Mouse (Mus musculus) limb, embryonic 11.5 days (tissue): ENCODE results near the gene Afmid. TPM values are rescaled to one million over a fixed set of nuclear protein-coding genes. Genes with fewer than 3 reads are reported as not detected.

Experiments used
- ATAC-seq: fragments of 200-750 bp; cut with Nextera tagmentation; 2 replicates; pipeline ENCODE4 v1.8.0; 2017; ENCODE audit warnings: low read depth; ENCODE audit not compliant: insufficient number of reproducible peaks, low FRiP score, low TSS enrichment
- DNase-seq: peaks from one replicate; pipeline ENCODE4 v3.0.0-alpha.2; 2015; ENCODE audit warnings: low spot score
- H3K27ac ChIP-seq: fragments of 300-500 bp; sonication (generic); replicated peaks from 2 replicates; pipeline ENCODE4 v1.5.1; 2014; ENCODE audit warnings: low read depth, mild to moderate bottlenecking, low read length
- H3K27me3 ChIP-seq: fragments of 300-500 bp; sonication (generic); 2 replicates; pipeline ENCODE4 v1.6.1; 2014; ENCODE audit warnings: mild to moderate bottlenecking, low read length, mixed read lengths; ENCODE audit not compliant: control insufficient read depth, insufficient read depth
- H3K36me3 ChIP-seq: fragments of 300-500 bp; sonication (generic); 2 replicates; pipeline ENCODE4 v1.6.1; 2014; ENCODE audit warnings: mild to moderate bottlenecking, low read length, moderate library complexity, mixed read lengths; ENCODE audit not compliant: control insufficient read depth, insufficient read depth
- H3K4me1 ChIP-seq: fragments of 300-500 bp; sonication (generic); 2 replicates; pipeline ENCODE4 v1.6.1; 2014; ENCODE audit warnings: low read length, mixed read lengths; ENCODE audit not compliant: control insufficient read depth, insufficient read depth
- H3K4me2 ChIP-seq: fragments of 300-500 bp; sonication (generic); 2 replicates; pipeline ENCODE4 v1.6.1; 2014; ENCODE audit warnings: low read depth, mild to moderate bottlenecking, moderate library complexity; ENCODE audit not compliant: severe bottlenecking
- H3K4me3 ChIP-seq: fragments of 300-500 bp; sonication (generic); 2 replicates; pipeline ENCODE4 v1.5.1; 2014; ENCODE audit warnings: low read depth, low read length
- H3K9ac ChIP-seq: fragments of 300-500 bp; sonication (generic); 2 replicates; pipeline ENCODE4 v1.6.1; 2014; ENCODE audit warnings: mild to moderate bottlenecking, low read length
- H3K9me3 ChIP-seq: fragments of 300-500 bp; sonication (generic); 2 replicates; pipeline ENCODE4 v1.6.1; 2016; ENCODE audit warnings: low read length; ENCODE audit not compliant: control insufficient read depth
- WGBS: fragments of 180-500 bp; shearing (Covaris S2); extraction: QIAGEN DNeasy Blood & Tissue Kit; methylation state at CpG from one replicate; pipeline ENCODE4 v1.1.7; 2014; 5-methylcytosine and 5-hydroxymethylcytosine counted together
- polyA plus RNA-seq: library from polyadenylated mRNA; unstranded; fragments of >200 nt; fragmentation: Nextera tagmentation; extraction: Ambion mirVana; gene quantifications from 2 replicates; pipeline ENCODE4 v1.2.1, GENCODE M21; 2014

The Afmid gene
- polyA plus RNA-seq, 1 experiment from 2014 or later = 3.2 TPM

GRCm38 (mm10) chr11:117844997-117845396 lies 19.3 kb downstream of the Afmid start:
- 78% methylated on average over 2 of the region's 2 CpGs for WGBS
- H3K4me2 ChIP-seq = no peak overlapping the region
- H3K27ac ChIP-seq = no peak overlapping the region
- no peak for DNase-seq
- H3K4me1 ChIP-seq = peaks cover 6% of the 10 kb centered on the region
- H3K4me3 ChIP-seq = no peak overlapping the region
- no peak for ATAC-seq
- H3K9me3 ChIP-seq = no peaks in the 10 kb centered on the region
- no peaks in the 10 kb centered on the region for H3K27me3 ChIP-seq
- no peaks in the 10 kb centered on the region for H3K36me3 ChIP-seq
- no peak overlapping the region for H3K9ac ChIP-seq

- Histone ChIP-seq H3K9me3 (no peaks in the 10 kb centered on the region), H3K27ac (no peak overlapping the region), H3K4me1 (peaks cover 12% of the 10 kb centered on the region), H3K36me3 (no peaks in the 10 kb centered on the region), H3K27me3 (no peaks in the 10 kb centered on the region), H3K4me3 (no peak overlapping the region), H3K9ac (no peak overlapping the region), H3K4me2 (no peak overlapping the region)
- no peak for DNase-seq
- no peak for ATAC-seq
- 89% methylated on average over 2 of the region's 2 CpGs for WGBS
These were observed 19.9 kb downstream of the Afmid start for GRCm38 (mm10) chr11:117845651-117846050.

DNA sequence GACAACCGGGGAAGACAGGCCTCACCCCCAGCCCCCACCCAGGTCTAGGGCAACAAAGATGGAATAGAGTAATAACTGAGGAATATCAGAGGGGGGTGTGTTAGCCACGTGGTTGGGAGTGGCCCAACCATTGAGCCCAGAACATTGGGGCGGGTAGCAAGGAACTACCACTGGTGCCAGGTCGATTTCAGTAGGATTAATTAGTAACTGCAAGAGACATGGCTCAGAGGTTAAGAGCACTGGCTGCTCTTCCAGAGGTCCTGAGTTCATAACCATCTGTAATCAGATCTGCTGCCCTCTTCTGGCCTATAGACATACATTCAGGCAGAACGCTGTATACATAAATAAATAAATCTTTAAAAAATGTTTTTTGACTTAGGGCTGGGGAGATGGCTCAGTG lies 20.9 kb downstream of the Afmid start:
- peaks cover 2% of the 10 kb centered on the region; the same call in 1 of the 2 replicates for H3K36me3 ChIP-seq
- H3K4me3 ChIP-seq = no peak overlapping the region
- WGBS = 68% methylated on average over 5 of the region's 5 CpGs
- DNase-seq = no peak
- no peak overlapping the region for H3K27ac ChIP-seq
- H3K9ac ChIP-seq = no peak overlapping the region
- no peaks in the 10 kb centered on the region for H3K9me3 ChIP-seq
- ATAC-seq = no peak
- peaks cover 12% of the 10 kb centered on the region for H3K4me1 ChIP-seq
- H3K27me3 ChIP-seq = no peaks in the 10 kb centered on the region
- no peak overlapping the region for H3K4me2 ChIP-seq

DNA sequence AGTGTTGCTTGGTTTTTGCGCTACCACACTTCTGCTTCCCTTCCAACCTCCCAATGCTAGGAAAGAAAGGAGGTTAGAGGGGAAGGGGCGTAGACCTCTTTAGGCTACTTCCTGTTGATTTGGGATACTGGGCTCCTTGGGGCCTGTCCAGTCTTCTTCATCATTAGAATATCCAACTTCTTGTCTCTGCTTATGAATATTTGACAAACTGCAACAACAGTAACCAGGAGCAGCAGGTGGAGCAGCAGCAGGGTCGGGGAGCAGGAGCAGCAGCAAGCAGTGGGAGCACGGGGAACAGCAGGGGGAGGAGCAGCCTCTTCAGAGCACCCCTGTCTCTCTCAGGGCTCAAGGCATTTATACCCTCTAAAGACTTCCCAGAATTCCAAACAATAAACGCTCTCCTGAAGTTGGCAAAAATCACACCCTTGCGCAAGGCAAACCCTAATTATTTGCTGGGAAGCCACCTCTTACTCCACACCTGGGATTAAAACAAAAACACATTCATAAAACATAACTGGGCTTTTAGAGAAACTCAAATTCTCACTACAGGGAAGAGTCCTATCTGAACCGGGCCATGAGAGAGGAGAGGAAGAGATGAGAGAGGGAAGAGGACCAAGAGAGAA lies 22.0 kb downstream of the Afmid start:
- Histone ChIP-seq H3K4me2 (peak overlapping the region; percentile 73; the same call in 1 of the 2 replicates), H3K4me3 (no peak overlapping the region)
- no peak for ATAC-seq

DNA sequence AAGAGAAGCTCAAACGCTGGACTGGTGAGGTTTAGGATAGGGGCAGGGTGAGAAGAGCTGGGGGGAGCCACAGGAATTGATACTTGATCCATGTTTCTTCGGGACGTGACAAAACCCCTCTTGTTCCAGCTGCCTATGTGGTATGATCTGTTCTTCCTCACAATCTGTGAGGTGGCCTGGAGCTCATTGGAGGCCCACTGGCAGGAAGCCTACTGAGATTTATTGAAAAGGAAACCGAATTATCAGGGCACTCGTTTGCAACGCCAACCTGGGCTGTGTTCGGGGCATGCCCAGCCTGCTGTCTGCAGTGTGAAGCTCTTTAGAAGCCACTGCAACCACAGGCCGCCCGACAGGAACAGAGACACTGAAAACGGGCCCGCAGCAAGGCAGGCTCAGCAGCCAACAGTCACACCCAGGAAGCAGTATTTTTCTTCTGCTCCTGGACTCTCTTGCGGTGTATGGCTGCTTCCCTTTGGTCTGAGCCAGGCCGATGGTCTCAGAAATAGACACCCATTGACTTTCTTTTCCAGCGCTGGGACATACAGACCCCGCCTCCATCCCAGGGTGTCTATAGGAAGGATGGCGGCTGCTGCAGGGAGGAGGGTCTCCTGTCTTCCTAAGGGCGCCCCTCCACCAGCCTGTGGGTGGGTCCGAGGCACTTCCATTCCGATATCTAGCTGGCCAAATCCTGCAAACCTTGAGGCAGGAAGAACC lies 22.7 kb downstream of the Afmid start:
- DNase-seq = no peak
- H3K9me3 ChIP-seq = no peaks in the 10 kb centered on the region

More for the DNA sequence above, 22.0 kb downstream of the Afmid start:
- H3K4me1 ChIP-seq = peaks cover 12% of the 10 kb centered on the region
- no peak for DNase-seq
- no peak overlapping the region for H3K9ac ChIP-seq
- WGBS = 79% methylated on average over 7 of the region's 7 CpGs
- no peaks in the 10 kb centered on the region for H3K27me3 ChIP-seq
- no peaks in the 10 kb centered on the region for H3K9me3 ChIP-seq
- H3K36me3 ChIP-seq = peaks cover 8% of the 10 kb centered on the region
- no peak overlapping the region for H3K27ac ChIP-seq

DNA sequence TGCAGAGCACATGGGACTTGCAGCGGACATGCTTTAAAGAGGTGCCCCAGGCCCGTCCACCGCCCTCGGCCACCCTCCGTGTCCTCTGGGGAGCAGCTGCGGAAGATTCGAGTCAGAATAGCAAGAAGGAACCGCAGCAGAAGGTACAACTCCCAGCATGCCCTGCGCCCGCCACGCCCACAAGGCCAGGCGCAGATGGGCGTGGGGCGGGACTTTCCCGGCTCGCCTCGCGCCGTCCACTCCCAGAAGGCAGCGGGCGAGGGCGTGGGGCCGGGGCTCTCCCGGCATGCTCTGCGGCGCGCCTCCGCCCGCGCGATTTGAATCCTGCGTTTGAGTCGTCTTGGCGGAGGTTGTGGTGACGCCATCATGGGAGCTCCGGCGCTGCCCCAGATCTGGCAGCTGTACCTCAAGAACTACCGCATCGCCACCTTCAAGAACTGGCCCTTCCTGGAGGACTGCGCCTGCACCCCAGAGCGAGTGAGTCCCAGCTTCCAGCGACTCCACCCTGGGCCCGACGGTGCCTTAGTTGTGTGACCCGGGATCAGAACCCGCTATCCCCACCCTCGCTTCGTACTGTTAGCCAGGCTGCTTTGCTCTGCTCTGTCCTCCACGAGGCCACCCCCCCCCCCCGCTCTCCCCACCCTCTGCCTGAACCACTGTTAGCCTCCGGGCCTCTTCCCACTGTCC lies 23.4 kb downstream of the Afmid start, which contains the start of gene Birc5:
Gene Birc5, plus strand, starts transcription at position 267 of the 687 bp plus-strand sequence.
- Histone ChIP-seq H3K27ac (peak within 1 kb of the TSS; percentile 73), H3K9me3 (no peaks in the 10 kb centered on the region), H3K9ac (peak within 1 kb of the TSS; percentile 67), H3K4me2 (peak within 1 kb of the TSS; percentile 73), H3K4me1 (peaks cover 12% of the 10 kb centered on the region), H3K27me3 (no peaks in the 10 kb centered on the region), H3K36me3 (peaks cover 15% of the 10 kb centered on the region), H3K4me3 (peak within 1 kb of the TSS; percentile 81)
- peak; percentile 88 for ATAC-seq
- 0% methylated on average over 48 of the region's 51 CpGs for WGBS
- DNase-seq = peak; percentile 98

More for the DNA sequence above, 22.7 kb downstream of the Afmid start:
- WGBS = 8% methylated on average over 19 of the region's 19 CpGs
- Histone ChIP-seq H3K4me1 (peaks cover 12% of the 10 kb centered on the region), H3K9ac (peak overlapping the region; percentile 67), H3K36me3 (peaks cover 15% of the 10 kb centered on the region), H3K4me2 (peak overlapping the region; percentile 73), H3K27ac (peak overlapping the region; percentile 73), H3K4me3 (peak overlapping the region; percentile 81), H3K27me3 (no peaks in the 10 kb centered on the region)
- ATAC-seq = peak; percentile 50

DNA sequence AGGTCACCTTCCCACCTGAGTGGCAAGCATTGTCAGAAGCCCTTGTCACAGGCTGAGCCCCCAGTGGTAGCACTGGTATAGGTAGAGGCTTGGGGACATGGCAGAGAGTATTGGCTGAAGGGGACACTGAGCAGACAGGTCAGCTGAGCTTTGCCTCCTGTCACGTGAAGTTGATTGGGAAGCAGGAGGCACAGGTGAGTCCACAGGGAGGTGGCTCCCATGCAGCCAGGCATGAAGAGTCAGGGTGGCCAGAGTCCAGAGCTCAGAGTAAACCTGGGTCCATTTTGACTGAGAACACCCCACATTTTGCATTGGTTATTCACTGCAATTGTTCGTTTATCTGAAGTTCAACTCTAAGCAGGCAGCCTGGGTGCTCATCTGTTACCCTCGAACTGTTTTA lies 27.2 kb downstream of the Afmid start:
- Histone ChIP-seq H3K4me2 (no peak overlapping the region), H3K27ac (no peak overlapping the region), H3K9ac (no peak overlapping the region), H3K9me3 (no peaks in the 10 kb centered on the region), H3K4me1 (peaks cover 10% of the 10 kb centered on the region), H3K4me3 (no peak overlapping the region), H3K27me3 (no peaks in the 10 kb centered on the region), H3K36me3 (peaks cover 38% of the 10 kb centered on the region)
- ATAC-seq (no peak), DNase-seq (no peak)
- 86% methylated on average over 3 of the region's 3 CpGs for WGBS

DNA sequence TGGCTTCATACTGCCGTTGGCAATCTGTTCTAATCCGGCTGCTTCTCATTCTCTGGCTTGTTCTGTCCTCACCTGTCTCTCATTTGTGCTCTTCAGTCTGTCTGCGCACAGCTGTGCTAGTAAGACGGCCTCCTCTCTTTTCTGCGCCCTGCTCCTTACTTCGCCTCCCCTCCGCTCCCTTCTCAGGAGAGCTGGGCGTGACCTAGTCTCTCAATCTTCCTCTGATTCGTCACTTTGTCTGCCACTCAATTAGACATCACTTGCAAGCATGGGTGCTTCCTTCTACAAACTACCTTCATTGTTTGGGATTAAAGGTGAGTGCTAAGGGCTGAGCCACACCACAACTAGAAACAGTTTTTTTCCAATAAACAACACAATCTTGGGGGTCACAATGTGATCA lies 28.5 kb downstream of the Afmid start:
- H3K4me2 ChIP-seq = no peak overlapping the region
- ATAC-seq = no peak
- no peak for DNase-seq
- no peak overlapping the region for H3K4me3 ChIP-seq
- peaks cover under 1% of the 10 kb centered on the region; the same call in 1 of the 2 replicates for H3K27me3 ChIP-seq
- no peaks in the 10 kb centered on the region for H3K9me3 ChIP-seq
- H3K9ac ChIP-seq = no peak overlapping the region
- 90% methylated on average over 9 of the region's 9 CpGs for WGBS
- H3K36me3 ChIP-seq = peaks cover 38% of the 10 kb centered on the region
- no peak overlapping the region for H3K27ac ChIP-seq
- peaks cover 9% of the 10 kb centered on the region for H3K4me1 ChIP-seq
